Mouse (Mus musculus): ENCODE measurements at regions not wholly inside any gene's neighbourhood (a gene's known extent, or its start where the extent isn't known, plus 50 kb on each side); places are given as distances from the start of the nearest gene placed in this dataset.

GRCm38 (mm10) chr1:193715328-193715727 lies 345.2 kb upstream of the Camk1g start:
- TF ChIP-seq POLR2A (IDR thresholded peaks at IDR 0.05; ENCODE audit: low read depth, low read length) (no peak), CTCF (IDR thresholded peaks at IDR 0.05; ENCODE audit: extremely low read depth, insufficient read depth, insufficient read length, insufficient replicate concordance) (no peak)
